Mouse (Mus musculus) kidney, postnatal 10 days (tissue): ENCODE measurements around the gene Nsmce1.
A peak's percentile ranks its signal among the peaks of the same experiment; 100 is the strongest.

Source experiments
- DNase-seq: peaks from one replicate; pipeline ENCODE4 v3.0.0; 2021; ENCODE audit warnings: mixed read lengths

The Nsmce1 gene

DNA sequence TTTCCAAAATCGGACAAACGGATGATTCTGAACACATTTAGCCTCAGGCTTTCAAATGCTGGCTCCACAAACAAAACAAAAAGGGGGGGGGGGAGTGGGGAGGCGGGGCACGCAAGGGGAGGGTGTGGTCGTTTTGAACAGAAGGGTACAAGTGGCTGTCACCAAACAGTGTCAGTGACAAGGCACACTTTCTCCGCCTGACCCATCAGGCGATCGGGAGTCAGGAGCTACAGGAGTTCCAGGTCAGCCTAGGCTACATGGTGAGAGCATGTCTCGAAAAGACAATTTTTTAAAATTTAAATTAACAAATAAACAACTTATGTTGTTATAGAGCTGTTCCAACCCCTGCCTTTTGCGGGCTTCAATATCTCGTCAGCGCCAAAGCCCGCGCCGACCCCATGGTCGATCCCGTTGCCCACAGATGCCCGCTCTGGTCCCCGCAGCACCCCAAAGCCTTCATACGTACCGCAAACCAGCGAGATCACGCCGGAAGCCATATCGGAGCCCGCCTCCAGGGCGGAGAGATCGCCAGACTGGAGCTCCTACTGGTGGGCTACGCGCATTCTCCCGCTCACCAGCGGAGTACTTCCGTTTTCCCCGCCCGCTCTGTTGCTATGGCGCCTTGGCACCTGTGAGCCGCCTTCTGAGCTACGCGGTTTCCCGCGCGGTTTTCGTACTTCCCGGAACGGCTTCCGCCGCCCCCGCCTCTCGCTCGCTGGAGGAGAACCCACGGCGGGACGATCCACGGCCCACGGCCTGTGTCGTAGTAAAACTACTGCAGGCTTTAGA is at the start of gene Nsmce1:
Gene Nsmce1 (minus strand): TSS at position 650 of the 789 bp plus-strand sequence.
- peak; percentile 97 for DNase-seq

GRCm38 (mm10) chr7:125541026-125541425 is 49.6 kb upstream of the Nsmce1 start:
- no peak for DNase-seq

GRCm38 (mm10) chr7:125539351-125539750 is 48.0 kb upstream of the Nsmce1 start:
- no peak for DNase-seq

DNA sequence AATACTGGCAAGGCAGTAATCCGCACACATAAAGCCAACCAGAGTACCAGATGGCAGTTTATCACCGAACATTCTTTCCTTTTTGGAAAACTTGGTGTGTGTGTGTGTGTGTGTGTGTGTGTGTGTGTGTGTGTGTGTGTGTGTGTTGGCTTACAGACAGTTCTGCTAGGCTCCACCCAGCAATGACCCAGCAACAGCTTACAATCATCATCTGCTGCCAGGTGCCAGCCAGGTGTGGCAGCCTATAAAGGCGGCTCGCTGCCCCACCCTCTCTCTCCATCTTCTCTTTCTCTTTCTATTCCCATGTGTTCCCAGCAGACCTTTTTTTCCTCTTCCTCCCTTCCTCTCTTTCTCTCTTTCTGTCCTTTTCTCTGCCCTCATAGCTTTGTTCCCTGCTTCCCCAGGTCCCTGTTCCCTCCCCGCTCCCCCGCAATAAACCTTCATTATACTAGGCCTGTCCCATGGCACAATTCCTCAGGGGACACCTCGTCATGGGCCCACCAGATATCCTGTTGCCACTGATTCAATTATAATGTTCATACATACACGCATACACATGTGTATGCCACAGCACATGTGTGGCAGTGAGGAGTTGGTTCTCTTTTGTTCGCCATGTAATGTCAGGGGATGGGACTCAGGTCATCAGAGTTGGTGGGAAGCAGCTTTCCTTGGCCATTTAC is 36.6 kb upstream of the Nsmce1 start:
- no peak for DNase-seq

DNA sequence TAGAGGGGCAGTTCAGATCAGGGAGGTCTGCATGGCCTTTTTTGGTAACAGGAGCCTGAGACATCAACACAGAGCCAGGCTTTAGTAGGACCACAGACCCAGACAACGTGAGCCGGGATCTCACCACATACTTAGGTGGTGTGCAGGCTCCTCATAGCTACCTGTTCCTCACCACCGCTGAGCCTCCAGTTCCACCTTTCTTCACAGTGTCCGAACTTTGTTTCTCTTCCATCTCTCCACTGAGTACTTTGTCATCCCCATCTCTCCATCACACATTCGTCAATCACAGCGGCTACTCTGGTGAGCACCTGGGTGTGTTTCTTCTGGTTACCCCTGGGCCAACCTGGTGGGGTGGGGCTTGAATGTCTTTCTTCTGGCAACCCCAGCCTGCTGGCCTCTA is 35.8 kb upstream of the Nsmce1 start:
- no peak for DNase-seq

DNA sequence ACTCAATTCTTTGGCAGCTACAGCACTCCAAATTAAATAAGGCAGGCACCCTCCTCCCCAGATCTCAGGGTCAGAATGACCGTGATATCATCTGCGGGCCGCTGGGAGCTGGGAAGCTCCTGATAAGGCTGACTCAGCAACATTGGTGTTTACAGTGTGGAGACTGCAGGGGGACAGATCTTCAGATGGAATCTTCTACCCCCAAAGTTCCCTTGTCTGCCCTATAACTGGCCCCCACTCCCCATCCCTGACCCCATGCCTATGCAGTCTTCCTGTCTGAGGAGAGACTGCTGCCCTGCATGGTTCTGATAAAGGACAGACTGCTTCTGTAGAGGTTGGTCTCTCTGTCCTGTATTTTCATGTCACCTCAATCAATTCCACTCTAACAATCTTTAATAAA is 31.7 kb upstream of the Nsmce1 start:
- no peak for DNase-seq

DNA sequence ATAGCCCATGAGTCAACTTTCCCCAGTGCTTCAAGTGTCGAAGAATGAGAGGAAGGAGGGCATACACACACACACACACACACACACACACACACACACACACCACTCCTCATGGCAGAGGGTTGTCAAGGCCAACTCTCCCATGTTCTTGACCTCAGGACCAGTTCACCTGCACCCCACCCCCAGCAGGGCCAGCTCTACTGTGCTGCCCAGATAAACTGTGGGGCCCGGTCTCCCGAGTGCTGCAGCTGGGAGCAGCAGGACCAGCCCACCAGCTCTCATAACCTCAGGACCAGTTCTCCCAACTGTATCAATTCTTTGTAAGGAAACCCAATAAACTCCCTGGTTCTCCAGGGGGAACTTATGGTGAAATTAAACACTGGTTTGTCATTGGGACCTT is 28.3 kb upstream of the Nsmce1 start:
- no peak for DNase-seq

DNA sequence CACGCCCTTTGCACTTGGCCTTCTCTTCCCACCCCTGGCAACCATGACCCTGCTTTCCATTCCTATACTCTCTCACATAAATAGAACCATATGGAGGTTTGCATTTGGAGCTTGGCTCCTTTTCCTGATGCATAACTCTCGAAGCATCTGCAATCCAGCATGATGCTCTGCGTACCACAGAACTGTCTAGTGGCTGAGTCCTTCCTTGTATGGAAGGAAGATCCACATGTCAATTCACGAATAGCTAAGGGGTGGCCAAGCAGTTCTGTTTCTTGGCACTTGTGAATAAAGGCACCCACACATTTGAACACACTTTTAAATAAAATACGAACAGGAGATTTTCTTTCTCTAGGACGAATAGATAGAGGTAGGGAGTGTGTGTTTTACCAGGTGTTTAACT is 26.1 kb upstream of the Nsmce1 start:
- DNase-seq = no peak

GRCm38 (mm10) chr7:125516723-125517122 is 25.3 kb upstream of the Nsmce1 start:
- no peak for DNase-seq

GRCm38 (mm10) chr7:125515081-125515853 is 23.9 kb upstream of the Nsmce1 start:
- peak; percentile 45 for DNase-seq

- DNase-seq = no peak
These were observed 20.5 kb upstream of the Nsmce1 start for GRCm38 (mm10) chr7:125511852-125512251.

DNA sequence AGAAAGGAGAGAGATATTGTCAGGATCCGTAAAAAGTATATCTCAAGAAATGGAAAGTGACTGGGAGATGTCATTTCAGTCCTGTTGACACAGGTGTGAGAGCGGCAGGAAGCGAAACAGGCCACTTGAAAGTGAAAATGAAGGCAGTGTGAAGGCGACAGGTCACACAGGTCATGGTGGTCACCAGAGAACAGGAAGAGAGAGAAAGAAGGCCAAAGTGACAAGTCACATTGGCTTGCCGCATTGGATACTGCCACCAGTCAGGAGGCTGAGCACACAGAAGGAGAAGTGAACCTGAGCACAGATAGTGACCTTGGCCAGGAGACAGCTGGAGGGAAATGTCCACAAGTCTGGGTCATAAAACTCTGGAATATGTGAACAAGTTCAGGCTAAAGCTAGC is 20.0 kb upstream of the Nsmce1 start:
- DNase-seq = no peak

DNA sequence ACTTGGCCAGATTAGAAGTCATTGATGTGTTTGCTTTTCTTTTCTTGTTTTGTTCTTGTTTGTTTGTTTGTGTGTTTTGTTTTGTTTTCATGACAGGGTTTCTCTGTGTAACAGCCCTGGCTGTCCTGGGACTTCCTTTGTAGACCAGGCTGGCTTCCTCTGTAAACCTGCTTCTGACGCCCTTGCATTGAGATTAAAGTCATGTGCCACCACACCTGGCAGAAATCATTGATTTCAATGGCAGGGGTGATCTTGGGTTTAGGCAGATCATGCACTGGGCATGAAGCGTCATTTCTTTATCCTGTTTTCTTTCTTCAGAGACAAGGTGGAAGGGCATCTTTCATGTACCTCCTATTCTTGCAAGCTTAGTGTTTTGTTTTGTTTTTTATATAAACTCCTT is 15.9 kb upstream of the Nsmce1 start:
- DNase-seq = no peak

- no peak for DNase-seq
These were observed 14.2 kb upstream of the Nsmce1 start for GRCm38 (mm10) chr7:125505568-125505967.

GRCm38 (mm10) chr7:125504618-125505017 is 13.2 kb upstream of the Nsmce1 start:
- DNase-seq = no peak

DNA sequence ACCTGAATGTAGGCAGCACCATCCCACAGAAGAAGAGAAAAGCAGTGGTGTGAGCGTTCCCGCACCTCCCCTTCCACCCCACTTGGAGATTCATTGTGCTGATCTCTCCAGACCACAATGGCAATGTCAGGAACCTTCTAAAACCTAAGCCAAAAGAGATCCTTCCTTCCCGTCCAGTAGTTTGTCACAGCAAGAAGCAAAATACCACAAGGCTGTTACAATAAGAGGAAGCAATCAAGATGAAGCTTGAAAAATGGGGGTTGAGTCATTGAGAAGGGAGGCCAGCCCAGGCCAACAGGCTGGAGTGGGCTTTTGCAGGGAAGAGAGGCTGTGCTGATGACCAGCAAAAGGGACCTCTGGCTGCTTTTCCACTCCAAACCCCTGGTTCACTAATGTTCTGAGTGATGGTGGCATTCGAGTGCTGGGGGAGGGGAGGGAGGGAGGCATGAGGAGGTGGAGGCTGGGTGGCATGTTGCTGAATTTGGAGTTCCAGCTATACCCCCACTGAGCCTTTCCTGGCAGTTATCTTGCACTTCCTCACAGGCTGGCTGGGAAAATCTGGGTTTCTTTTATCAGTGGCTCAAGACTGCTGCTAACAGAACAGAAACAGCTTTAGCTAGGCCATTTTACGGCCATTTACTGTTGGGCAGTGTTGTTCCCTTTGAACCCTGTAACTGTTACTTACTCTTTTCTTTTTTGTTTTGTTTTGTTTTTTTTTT is 12.1 kb upstream of the Nsmce1 start:
- DNase-seq = no peak

- DNase-seq = no peak
These were observed 9.5 kb upstream of the Nsmce1 start for GRCm38 (mm10) chr7:125500879-125501278.

DNA sequence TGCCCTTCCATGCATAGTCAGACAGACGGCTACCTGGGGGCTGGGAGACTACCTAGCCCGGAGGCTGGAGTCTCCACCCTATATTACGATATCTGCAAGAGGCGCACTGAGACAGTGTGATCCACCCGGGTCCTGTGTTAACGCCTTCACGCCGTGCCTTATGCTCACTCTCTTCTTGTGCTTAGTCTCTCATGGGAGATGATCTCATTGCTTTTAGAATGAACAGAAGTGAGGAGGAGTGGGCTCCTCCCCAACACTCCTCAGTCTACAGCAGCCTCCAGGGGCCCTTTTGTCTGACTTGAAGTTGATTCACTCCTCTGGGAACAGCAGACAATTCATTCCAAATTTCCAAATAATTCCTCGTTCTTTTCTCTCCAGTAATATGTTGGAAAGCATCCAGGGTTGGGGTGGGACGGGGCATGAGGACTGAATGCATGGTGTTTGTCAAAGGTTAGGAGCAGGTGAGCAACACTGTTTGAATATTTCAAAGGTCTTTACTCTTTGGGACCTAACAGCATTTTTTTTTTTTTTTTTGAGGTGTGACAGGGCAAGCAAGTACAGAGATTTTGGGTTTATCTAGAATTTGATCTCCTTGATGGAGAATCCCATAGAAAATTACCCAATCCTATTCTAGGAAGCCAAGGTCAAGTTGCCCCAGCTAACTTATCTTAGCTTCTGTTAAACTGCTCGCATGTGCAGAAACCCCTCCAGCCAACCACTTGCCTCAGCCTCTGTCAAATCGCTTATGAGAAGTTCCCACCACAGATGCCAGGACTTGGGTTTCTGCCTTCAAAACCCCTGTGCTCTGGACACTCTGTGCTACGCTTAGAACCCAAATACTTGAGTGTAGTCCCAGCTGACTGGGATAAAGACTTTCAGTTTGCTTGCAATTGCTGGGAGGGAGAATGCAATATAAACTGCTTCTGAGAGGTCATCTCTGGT is 8.8 kb upstream of the Nsmce1 start:
- no peak for DNase-seq

DNA sequence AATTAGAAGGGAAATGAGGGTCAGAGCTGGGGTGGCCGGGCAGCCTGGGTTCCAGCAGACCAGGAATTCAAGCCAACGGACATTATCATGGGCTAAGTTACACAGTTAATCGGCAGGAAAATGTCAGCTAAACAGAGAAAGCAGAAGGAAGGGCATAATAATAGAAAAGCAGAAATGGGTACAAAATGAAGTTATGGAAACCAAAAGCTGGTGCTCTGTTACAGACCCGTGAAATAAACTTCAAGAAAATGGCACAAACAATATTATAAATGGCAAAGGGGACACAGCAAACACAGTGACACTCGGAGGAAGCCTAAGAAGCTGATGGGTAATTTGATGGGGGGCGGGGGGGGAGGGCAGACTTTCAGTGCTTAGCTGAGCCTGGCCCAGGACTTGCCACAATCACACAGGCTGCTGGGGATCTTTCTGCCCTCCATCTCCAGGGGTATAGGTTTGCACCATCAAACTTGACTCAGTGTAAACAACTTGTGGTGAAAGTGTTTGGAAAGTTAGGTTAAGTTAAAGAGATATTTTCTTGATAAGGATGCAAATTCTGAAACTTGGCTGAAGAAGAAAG is 4.6 kb upstream of the Nsmce1 start:
- no peak for DNase-seq

GRCm38 (mm10) chr7:125492551-125492950 is 1.2 kb upstream of the Nsmce1 start:
- DNase-seq = no peak

- no peak for DNase-seq
These were observed 364 bp upstream of the Nsmce1 start for GRCm38 (mm10) chr7:125491760-125492159.
